Comparison of ENCODE assay signal across 11 mouse cellular contexts in the genomic region with DNA sequence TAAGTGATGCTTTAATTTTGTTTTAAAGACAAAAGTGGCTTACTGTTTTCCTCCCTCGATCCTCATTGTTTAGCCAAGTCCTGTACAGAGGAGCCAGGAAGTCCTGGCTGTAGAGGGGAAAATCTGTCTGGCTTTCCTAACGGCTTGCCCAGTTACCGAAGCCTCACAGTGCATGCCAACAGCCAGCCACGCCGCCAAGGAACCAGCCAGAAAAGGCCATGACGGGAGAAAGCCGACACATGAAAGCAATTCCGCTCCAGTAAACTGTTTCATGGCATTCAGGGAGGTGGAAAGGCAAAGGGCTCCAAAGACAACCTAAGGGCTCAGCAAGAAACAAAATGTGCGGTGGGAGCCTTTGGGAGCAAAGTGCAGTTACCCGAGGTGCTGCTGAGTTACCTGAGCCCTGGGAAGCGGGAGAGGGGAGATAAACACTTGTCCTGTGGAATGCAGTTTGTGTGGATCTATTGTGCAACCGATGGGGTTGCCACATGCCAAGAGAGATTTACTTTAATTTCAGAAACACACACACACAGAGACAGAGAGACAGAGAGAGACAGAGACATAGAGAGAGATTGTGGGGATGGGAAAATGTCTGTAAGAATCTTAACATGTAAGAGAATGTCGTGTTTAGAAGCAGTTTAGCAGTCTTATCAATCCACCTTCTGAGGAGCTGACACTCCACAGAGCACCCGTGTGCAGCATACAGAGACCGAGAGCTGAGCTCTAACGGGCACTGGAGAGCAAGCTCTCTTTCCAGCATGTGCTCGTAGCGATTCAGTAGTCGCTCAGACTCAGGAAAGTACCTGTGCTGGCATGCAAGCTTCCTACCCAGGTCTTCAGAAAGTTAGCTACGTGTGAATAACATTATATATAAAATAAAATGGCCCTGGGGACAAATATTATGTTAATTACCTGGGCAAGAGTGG.
A peak's percentile ranks its signal among the peaks of the same experiment; 100 is the strongest.
DNase-seq lines count a peak whose midpoint lies in the region; ATAC-seq lines count a peak whose summit lies in the region.
"Had no signal": no experiment of that assay in that cellular context is flagged by ENCODE, and none has a peak within 500 bp of the region (broad histone marks: within the 10 kb centered on the region; RNA-seq: fewer than 3 reads in every experiment).

No protein-coding gene starts in this region.

- 66% methylated on average over 20 of the region's 20 CpGs for WGBS in midbrain, embryonic 14.5 days
- 53% methylated on average over 20 of the region's 20 CpGs for WGBS in midbrain, embryonic 16.5 days
- WGBS in heart, embryonic 14.5 days: 50% methylated on average over 20 of the region's 20 CpGs
- WGBS in midbrain, embryonic 10.5 days: 74% methylated on average over 20 of the region's 20 CpGs

- H3K4me2 ChIP-seq in midbrain, embryonic 14.5 days (ENCODE audit: low read length): no peak overlapping the region
- no peak overlapping the region for H3K4me2 ChIP-seq in midbrain, embryonic 16.5 days (ENCODE audit: low read length)
- peak overlapping the region; percentile 21; the same call in 1 of the 2 replicates for H3K4me2 ChIP-seq in heart, embryonic 14.5 days (ENCODE audit: low read length)
- H3K4me2 ChIP-seq: embryonic facial prominence, embryonic 12.5 days; hindbrain, embryonic 15.5 days; neural tube, embryonic 13.5 days had no signal

- no peak overlapping the region for H3K9ac ChIP-seq in midbrain, embryonic 14.5 days (replicated peaks; ENCODE audit: low read length)
- no peak overlapping the region for H3K9ac ChIP-seq in midbrain, embryonic 16.5 days (ENCODE audit: low read depth, low read length)
- no peak overlapping the region for H3K9ac ChIP-seq in heart, embryonic 14.5 days (ENCODE audit: low read length)
- H3K9ac ChIP-seq: embryonic facial prominence, embryonic 12.5 days; hindbrain, embryonic 15.5 days; neural tube, embryonic 13.5 days had no signal

- H3K9me3 ChIP-seq in midbrain, embryonic 14.5 days (ENCODE audit: control insufficient read depth, low read length): no peaks in the 10 kb centered on the region
- H3K9me3 ChIP-seq in midbrain, embryonic 16.5 days (replicated peaks; ENCODE audit: control insufficient read depth, low read length, poor library complexity, severe bottlenecking): no peaks in the 10 kb centered on the region
- H3K9me3 ChIP-seq in heart, embryonic 14.5 days (ENCODE audit: control insufficient read depth, low read length): peaks cover 5% of the 10 kb centered on the region
- no peaks in the 10 kb centered on the region for H3K9me3 ChIP-seq in midbrain, embryonic 10.5 days (replicated peaks)
- H3K9me3 ChIP-seq: embryonic facial prominence, embryonic 12.5 days; hindbrain, embryonic 15.5 days; neural tube, embryonic 13.5 days had no signal

- no peaks in the 10 kb centered on the region for H3K27me3 ChIP-seq in midbrain, embryonic 14.5 days (ENCODE audit: control insufficient read depth, insufficient read depth, low read length)
- H3K27me3 ChIP-seq in midbrain, embryonic 16.5 days (ENCODE audit: control insufficient read depth, insufficient read depth, low read depth, low read length): no peaks in the 10 kb centered on the region
- no peaks in the 10 kb centered on the region for H3K27me3 ChIP-seq in heart, embryonic 14.5 days (ENCODE audit: control insufficient read depth, insufficient read depth, low read length)
- no peaks in the 10 kb centered on the region for H3K27me3 ChIP-seq in midbrain, embryonic 10.5 days (ENCODE audit: low read depth, poor library complexity, severe bottlenecking)
- H3K27me3 ChIP-seq: embryonic facial prominence, embryonic 12.5 days; hindbrain, embryonic 15.5 days; neural tube, embryonic 13.5 days had no signal

- H3K4me1 ChIP-seq in midbrain, embryonic 14.5 days (ENCODE audit: control insufficient read depth, insufficient read depth, low read length): no peaks in the 10 kb centered on the region
- H3K4me1 ChIP-seq in midbrain, embryonic 16.5 days (ENCODE audit: control insufficient read depth, insufficient read depth, low read length): no peaks in the 10 kb centered on the region; the same call in 1 of the 2 replicates
- H3K4me1 ChIP-seq in heart, embryonic 14.5 days (ENCODE audit: control insufficient read depth in 2 of 2, insufficient read depth in 2 of 2, low read length in 2 of 2): peaks cover 4 to 5% of the 10 kb centered on the region in 2 experiments; a peak in 2 of 4 replicates
- no peaks in the 10 kb centered on the region for H3K4me1 ChIP-seq in midbrain, embryonic 10.5 days
- H3K4me1 ChIP-seq: neural tube, embryonic 13.5 days had no signal

- no peak overlapping the region for H3K4me3 ChIP-seq in midbrain, embryonic 14.5 days (replicated peaks; ENCODE audit: low read depth, low read length)
- no peak overlapping the region for H3K4me3 ChIP-seq in midbrain, embryonic 16.5 days (ENCODE audit: low read depth, low read length)
- H3K4me3 ChIP-seq in heart, embryonic 14.5 days (ENCODE audit: control insufficient read depth in 1 of 2, insufficient read depth in 1 of 2, low read depth in 1 of 2, low read length in 2 of 2): no peak overlapping the region
- no peak overlapping the region for H3K4me3 ChIP-seq in midbrain, embryonic 10.5 days
- H3K4me3 ChIP-seq: embryonic facial prominence, embryonic 12.5 days; hindbrain, embryonic 15.5 days; neural tube, embryonic 13.5 days had no signal

- peak; percentile 12 to 25 for DNase-seq in cerebellum, postnatal 36 days
- no peak for DNase-seq in cerebellum, adult 9-11 months
- DNase-seq in midbrain, embryonic 14.5 days: peak; percentile 42
- DNase-seq in lung, postnatal 14 days: peak; percentile 51
- DNase-seq in MN1 (ENCODE audit: low spot score): no peak
- DNase-seq in midbrain, embryonic 10.5 days (ENCODE audit: low spot score): no peak

- no peak for ATAC-seq in midbrain, embryonic 14.5 days (ENCODE audit: low FRiP score, low TSS enrichment)
- no peak for ATAC-seq in midbrain, embryonic 16.5 days
- no peak for ATAC-seq in heart, embryonic 14.5 days (ENCODE audit: insufficient number of reproducible peaks, insufficient read depth, low FRiP score, low read depth)

- H3K27ac ChIP-seq in midbrain, embryonic 14.5 days (replicated peaks; ENCODE audit: low read depth, low read length): no peak overlapping the region
- H3K27ac ChIP-seq in midbrain, embryonic 16.5 days (ENCODE audit: low read length): no peak overlapping the region
- no peak overlapping the region for H3K27ac ChIP-seq in heart, embryonic 14.5 days (replicated peaks in 1 of 2; ENCODE audit: control insufficient read depth in 1 of 2, insufficient read depth in 1 of 2, low read depth in 2 of 2, low read length in 2 of 2)
- H3K27ac ChIP-seq in midbrain, embryonic 10.5 days (replicated peaks): no peak overlapping the region
- H3K27ac ChIP-seq: embryonic facial prominence, embryonic 12.5 days; hindbrain, embryonic 15.5 days; neural tube, embryonic 13.5 days had no signal

- no peaks in the 10 kb centered on the region for H3K36me3 ChIP-seq in midbrain, embryonic 14.5 days (ENCODE audit: control insufficient read depth, insufficient read depth, low read length)
- no peaks in the 10 kb centered on the region for H3K36me3 ChIP-seq in midbrain, embryonic 16.5 days (ENCODE audit: control insufficient read depth, insufficient read depth, low read length)
- no peaks in the 10 kb centered on the region for H3K36me3 ChIP-seq in heart, embryonic 14.5 days (ENCODE audit: control insufficient read depth, insufficient read depth, low read length)
- H3K36me3 ChIP-seq in midbrain, embryonic 10.5 days: no peaks in the 10 kb centered on the region
- H3K36me3 ChIP-seq: embryonic facial prominence, embryonic 12.5 days; hindbrain, embryonic 15.5 days; neural tube, embryonic 13.5 days had no signal

Comparison
In these comparisons a context has a peak if more than half of its experiments do, and no peak if none do; other contexts are left out.
1. DNase-seq: peak in cerebellum, postnatal 36 days (2 of 2), midbrain, embryonic 14.5 days (single experiment) and lung, postnatal 14 days (single experiment); none in cerebellum, adult 9-11 months (single experiment), MN1 (single experiment) and midbrain, embryonic 10.5 days (single experiment).